Mouse (Mus musculus) spleen, postnatal 4 days (tissue): ENCODE data around the gene Anapc15.

Experiments
- DNase-seq, 2 experiments: peaks; one replicate each; pipeline ENCODE4 v3.0.0; 2022; ENCODE audit warnings: low spot score in 2 of 2

The Anapc15 gene

GRCm38 (mm10) chr7:101863415-101863814 lies at the start of gene Anapc15:
Anapc15 (plus strand) TSS chr7:101863715.
- DNase-seq: no peak

GRCm38 (mm10) chr7:101817861-101818401 lies 45.6 kb upstream of the Anapc15 start, which contains the start of gene Phox2a:
Phox2a (plus strand) TSS chr7:101818313.
- DNase-seq: no peak

GRCm38 (mm10) chr7:101820295-101821030 lies 43.1 kb upstream of the Anapc15 start:
- DNase-seq: no peak

GRCm38 (mm10) chr7:101821571-101822501 lies 41.7 kb upstream of the Anapc15 start:
- DNase-seq: no peak

GRCm38 (mm10) chr7:101822836-101823757 lies 40.4 kb upstream of the Anapc15 start:
- DNase-seq: no peak

GRCm38 (mm10) chr7:101823758-101824630 lies 39.5 kb upstream of the Anapc15 start:
- no peak for DNase-seq

GRCm38 (mm10) chr7:101830373-101830772 lies 33.1 kb upstream of the Anapc15 start:
- DNase-seq: no peak

GRCm38 (mm10) chr7:101831437-101831836 lies 32.1 kb upstream of the Anapc15 start:
- DNase-seq: no peak

GRCm38 (mm10) chr7:101832372-101832771 lies 31.1 kb upstream of the Anapc15 start:
- no peak for DNase-seq

- DNase-seq: no peak
These were observed 30.2 kb upstream of the Anapc15 start for GRCm38 (mm10) chr7:101833352-101833751.

- no peak for DNase-seq
These were observed 29.5 kb upstream of the Anapc15 start for GRCm38 (mm10) chr7:101833916-101834584.

- no peak for DNase-seq
These were observed 28.6 kb upstream of the Anapc15 start for GRCm38 (mm10) chr7:101834903-101835302.

GRCm38 (mm10) chr7:101835457-101836109 lies 27.9 kb upstream of the Anapc15 start:
- DNase-seq: no peak

- DNase-seq: peak; percentile 34 to 79
These were observed 27.0 kb upstream of the Anapc15 start for GRCm38 (mm10) chr7:101836271-101837153.

GRCm38 (mm10) chr7:101837154-101837605 lies 26.3 kb upstream of the Anapc15 start:
- DNase-seq: no peak

- peak; percentile 40 to 71 for DNase-seq
These were observed 25.7 kb upstream of the Anapc15 start, which contains the start of gene Inppl1 for GRCm38 (mm10) chr7:101837606-101838471. Inppl1 (minus strand) TSS chr7:101838229.

- DNase-seq: no peak
These were observed 19.3 kb upstream of the Anapc15 start for GRCm38 (mm10) chr7:101844186-101844585.
